Mouse (Mus musculus) adrenal gland, postnatal 10 days (tissue): Measurements from ENCODE around the gene Rab36. TPM values are rescaled to one million over a fixed set of nuclear protein-coding genes. Genes with fewer than 3 reads are reported as not detected.
A peak's percentile ranks its signal among the peaks of the same experiment; 100 is the strongest.
"Not testable (repeated sequence)": the region's sequence is repeated elsewhere in the genome, so short reads cannot be mapped to it uniquely, and the experiment has no call there.

Experiments used
- DNase-seq: peaks from one replicate; pipeline ENCODE4 v3.0.0; 2021; ENCODE audit warnings: mixed read lengths
- long read RNA-seq, 2 experiments: library from polyadenylated mRNA; stranded (forward); transcript quantifications; one replicate each; pipeline ENCODE4 v2.0.0; 2021
- total RNA-seq, 2 experiments: library from RNA; stranded (reverse); gene quantifications; 2 replicates each; pipeline ENCODE4 v1.2.3; 2021

Rab36 gene
- 10 to 100 TPM in 1 of 2 experiments, 1 to 10 TPM in 1; 7.1 to 12.5 TPM for total RNA-seq
- long read RNA-seq, experiment 1, partial matches to known transcripts: 0 of 2 reads
- long read RNA-seq, experiment 1, other reads (novel, unspliced or antisense): 0 of 2 reads
- long read RNA-seq, experiment 2, partial matches to known transcripts: 2 of 7 reads
- long read RNA-seq, experiment 2, other reads (novel, unspliced or antisense): 5 of 7 reads

GRCm38 (mm10) chr10:75036883-75037379, at the start of gene Rab36:
Gene Rab36, plus strand, starts transcription at chr10:75037058.
- peak; percentile 98 for DNase-seq

DNA sequence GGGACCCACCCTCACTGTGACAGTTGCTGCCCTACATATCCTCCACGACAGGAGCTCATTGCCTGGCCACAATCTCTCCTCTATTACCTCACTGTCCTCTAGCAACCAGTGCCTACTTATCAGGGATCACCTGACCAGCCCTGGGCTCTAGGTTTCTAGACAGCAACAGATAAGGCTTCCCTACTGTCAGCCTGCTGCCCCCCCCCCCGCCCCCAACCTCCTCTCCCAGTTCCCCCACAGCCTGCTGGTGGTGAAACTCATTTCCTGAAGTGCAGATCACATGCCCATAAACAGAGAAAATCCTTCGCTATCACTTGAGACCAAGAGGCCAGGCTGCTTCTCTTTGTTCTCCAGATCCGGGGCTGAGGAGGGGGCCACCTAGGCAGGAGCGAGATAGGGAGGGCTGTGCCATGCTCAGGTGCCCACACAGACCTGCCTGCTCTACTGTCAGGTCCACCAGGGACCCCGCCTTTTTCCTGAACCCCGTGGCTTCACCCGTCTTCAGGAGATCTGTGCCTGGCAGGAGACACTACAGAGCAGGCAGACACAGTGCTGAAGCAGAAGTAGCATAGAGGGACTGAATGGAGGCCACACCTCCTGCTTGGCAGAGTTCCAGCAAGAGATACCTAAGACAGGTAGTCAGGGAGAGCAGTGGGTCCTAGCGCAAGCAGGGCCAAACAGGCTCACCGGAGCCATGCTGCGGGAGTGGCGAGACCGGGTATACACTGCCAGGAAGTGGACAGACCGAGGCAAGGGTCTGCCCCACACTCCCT, 49.0 kb upstream of the Rab36 start:
- no peak for DNase-seq

DNA sequence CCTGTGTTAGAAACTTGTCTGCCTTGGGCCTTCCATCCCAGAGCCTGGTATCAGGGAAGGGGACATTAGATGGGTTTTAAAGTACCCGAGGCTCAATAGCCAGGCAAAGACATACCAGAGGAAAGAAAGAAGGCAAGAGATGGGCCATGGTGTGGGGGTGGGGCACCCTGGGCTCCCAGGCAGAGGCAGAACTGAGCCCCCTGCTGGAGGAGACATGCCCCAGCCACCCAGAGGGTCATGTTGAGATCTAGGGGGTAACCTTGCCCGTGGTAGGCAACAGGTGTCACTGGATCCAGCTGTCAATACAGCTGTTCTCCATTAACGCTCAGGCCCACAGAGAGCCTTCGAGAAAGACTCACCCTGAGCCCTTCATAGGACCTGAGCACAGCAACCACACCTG, 47.0 kb upstream of the Rab36 start:
- DNase-seq: no peak

DNA sequence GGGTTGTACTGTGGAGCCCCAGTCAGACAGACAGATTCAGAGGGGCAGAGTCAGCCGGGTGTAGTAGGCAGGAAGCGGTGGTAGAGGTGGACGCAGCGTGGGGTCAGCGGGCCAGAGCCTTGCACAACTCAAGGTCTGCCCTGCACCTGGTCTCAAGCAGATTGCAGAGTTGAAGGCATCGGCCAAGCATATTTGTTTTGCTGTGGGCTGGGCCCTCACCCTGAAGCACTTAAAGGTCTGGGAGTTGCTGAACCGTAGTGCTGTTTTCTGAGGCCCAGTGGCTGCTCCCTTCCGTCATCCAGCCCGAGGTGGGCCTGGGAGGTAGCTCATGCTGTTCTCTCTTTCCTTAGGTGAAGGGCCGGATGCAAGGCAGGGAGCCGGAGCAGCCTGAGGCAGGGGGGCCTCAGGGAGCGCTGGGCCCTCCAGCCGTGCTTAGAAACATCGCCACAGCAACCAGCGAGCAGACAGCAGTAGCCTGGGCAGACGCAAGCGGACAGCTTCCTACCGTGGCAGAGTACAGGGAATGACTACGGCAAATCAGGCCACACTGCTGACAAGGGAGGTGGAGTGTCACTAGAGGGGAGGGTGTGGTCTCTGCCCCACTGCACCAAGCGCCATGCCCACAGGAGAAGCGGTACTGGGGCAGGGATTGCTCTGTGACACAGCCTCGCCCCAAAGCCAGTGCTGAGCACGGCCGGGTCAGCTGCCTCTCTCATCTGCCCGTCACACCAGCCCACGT, 46.1 kb upstream of the Rab36 start:
- peak; percentile 7 for DNase-seq

GRCm38 (mm10) chr10:74994863-74995262, 42.0 kb upstream of the Rab36 start:
- no peak for DNase-seq

- peak; percentile 20 for DNase-seq
These were observed 41.5 kb upstream of the Rab36 start for GRCm38 (mm10) chr10:74995377-74995776.

- no peak for DNase-seq
These were observed 35.5 kb upstream of the Rab36 start for GRCm38 (mm10) chr10:75001391-75001790.

DNA sequence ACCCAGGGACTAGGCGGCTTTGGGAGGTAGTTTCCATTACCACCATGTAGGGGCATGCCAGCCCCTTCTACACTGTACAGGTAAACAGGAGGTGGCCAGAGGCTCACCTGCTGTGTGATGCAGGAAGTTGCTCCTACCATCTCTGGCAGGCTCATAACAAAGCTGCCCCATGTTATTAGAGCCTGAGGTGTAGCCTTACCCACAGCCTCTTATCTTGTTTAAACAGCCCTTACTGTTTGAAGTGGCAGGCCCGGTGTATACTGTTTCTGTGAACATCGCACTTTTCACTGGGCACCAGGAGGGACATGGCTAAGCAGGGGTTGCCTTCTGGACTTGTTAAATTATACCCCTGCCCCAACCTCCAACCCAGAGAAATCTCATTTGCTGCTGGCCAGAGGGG, 32.8 kb upstream of the Rab36 start:
- DNase-seq: no peak

DNA sequence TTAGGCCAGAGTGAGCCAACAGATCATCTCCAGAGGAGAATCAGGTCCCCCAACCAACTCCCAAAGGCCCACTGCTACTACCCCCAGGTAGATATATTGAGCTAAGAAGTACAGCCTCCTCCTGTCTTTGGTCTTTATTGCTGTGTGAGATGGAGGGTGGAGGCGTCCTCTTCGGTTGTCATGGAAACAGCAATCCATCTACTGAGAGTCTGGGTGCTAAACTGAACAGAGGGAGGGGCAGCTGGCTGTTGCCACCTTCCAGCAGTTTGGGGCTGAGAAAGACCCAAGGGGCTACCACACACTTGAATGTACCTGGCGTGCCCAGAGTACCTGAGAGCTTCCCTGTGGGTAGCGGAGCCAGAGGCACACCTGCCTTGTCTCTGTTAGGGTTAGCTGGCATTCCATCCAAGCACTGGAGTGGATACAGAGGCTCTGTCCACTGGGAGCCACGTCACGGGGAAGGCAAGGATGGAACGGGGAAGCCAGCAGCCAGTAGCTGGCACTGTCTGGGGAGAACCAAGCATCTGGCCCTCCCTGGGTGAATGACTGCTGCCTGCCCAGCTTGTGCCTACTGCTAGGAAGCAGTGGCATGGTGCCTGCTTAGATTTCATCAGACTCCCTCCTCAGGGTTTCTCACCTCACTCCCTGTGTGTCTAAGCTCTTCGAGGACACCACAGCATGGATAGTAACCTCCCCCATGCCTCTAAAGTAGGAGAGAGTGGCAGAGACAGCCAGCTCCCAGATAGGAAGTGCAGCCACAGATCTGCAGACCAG, 29.8 kb upstream of the Rab36 start:
- no peak for DNase-seq

- DNase-seq: no peak
These were observed 26.2 kb upstream of the Rab36 start for GRCm38 (mm10) chr10:75010704-75011103.

DNA sequence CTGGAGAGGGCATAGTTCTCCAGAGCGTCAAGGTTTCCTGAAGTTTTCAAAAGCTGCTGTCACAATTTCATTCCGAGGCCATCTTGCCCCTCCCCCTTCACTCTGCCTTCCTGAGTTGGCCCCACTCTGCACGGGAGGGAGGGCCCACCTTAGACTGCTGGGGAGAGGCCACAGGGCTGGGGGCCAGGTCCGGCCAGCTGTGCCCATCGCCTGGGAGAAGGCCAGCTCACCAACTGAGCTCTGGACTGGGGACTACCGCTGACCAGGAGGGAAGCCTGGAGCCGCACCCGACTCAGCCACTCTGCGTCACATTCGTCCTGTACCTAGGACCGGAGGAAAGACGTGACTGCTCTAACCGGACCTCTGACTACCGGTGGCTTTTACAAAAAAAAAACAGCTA, 21.4 kb upstream of the Rab36 start:
- no peak for DNase-seq

GRCm38 (mm10) chr10:75016481-75016880, 20.4 kb upstream of the Rab36 start:
- no peak for DNase-seq

GRCm38 (mm10) chr10:75020271-75020670, 16.6 kb upstream of the Rab36 start:
- DNase-seq: no peak

DNA sequence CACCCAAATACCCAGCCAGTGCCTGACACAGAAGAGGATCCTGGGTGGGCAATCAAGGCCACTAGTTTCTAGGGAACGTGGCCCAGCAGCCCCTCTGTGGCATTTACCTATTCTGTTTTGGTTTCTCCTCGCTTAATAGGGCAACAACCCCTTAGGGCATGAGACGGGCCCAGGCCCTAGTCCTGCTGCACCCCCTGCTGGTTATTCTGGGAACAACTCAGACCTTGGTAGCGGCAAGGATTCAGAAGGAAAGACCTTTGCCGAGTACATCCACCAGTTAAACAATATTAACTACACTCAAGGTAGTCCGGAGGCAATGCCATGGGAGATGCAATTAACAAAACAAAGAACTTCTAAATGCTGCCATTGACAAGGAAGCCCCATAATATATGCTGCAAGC, 15.7 kb upstream of the Rab36 start:
- DNase-seq: peak; percentile 91

DNA sequence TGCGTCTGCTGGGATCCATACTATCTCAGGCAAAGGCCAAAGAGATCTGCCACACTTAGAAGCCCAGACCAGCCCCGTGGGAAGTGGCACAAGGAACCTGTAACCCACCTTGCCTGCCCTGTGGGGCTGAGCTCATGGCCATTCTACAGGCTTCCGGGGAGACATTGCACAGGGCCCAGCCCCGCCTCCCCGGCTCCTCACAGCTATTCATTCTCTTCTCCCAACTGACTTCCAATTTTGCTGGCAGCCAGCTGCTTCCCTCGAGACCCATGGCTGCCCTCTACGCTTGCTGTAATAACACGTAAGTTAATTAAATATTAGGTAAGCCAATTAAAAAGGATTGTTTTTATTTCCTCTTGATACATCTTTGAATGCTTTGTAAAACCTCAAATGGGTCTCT, 10.4 kb upstream of the Rab36 start:
- no peak for DNase-seq

- no peak for DNase-seq
These were observed 8.1 kb upstream of the Rab36 start for GRCm38 (mm10) chr10:75028743-75029142.

DNA sequence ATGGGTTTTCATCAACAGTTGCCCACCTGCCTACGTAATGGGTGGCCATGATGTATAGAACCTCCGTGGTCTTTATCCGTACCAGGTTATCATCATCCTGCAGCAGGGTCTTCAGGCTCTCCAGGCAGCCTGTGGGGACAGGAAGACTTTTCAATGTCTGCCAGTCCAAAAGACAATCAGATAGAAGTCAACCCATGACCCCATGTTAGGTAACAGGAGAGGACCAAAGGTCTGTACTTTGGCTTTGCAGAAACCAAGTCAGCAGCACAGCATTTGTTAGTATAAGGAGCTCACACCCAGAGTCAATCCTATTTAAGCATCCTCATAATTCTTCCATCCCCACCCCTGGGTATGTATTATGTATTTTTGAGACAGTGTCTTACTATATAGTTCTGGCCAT, 7.2 kb upstream of the Rab36 start:
- DNase-seq: no peak

GRCm38 (mm10) chr10:75030234-75030633, 6.6 kb upstream of the Rab36 start:
- no peak for DNase-seq

DNA sequence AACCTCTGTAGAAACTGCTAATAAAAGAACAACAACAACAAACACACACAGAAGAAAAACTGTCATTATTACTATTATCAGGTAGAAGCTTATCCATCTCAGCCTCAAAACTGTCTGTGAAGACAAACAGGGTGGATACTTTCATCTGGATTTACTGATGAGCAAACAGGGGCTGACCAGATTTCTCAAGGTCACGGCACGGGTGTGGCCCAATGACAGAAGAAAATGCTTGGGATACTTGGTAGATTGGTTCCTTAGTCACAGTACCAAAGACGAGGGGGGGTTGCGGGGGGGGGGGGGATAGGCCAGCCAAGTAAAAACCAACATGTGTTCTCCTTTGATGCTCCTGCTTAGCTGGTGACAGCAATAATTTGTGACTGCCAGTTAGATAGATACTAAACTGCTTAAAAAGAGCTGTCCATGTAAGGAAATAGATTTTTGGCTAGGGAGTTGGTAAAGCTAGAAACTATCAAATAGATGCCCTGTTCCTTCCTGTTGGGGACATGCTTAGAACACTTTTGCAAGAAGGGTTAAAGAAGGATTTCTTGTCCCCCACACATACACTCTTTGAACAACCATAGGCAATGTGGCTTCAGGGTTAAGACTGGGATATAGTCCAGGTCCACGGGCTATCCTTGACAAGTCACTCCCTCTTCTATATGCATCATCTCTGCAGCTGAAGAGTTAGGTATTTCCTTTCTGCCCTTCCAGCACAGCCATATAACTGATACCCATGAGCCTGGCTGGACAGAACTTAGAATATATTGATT, 5.3 kb upstream of the Rab36 start:
- no peak for DNase-seq

DNA sequence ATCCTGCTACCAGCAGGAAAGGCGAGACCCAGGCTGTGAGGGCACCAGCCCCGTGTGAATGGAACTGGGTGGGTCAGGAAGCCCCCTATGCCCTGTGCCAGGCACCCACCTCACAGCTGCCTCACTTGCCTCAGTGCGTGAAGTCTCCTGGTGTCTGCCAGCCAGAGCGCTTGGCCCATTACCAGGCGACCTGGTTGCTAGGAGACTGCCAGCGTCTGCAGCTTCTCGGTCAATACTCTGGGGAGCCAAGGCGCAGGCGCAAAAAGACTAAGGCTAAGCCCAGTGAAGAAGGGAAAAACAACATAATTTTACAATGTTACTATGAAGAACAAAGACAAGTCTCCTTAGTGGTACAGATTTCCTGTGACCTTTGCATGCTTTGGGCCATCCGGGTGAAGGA, 4.5 kb upstream of the Rab36 start, which contains the start of gene Rsph14:
Gene Rsph14 (minus strand): TSS at position 192 of the 400 bp plus-strand sequence.
- DNase-seq: peak; percentile 97

- not testable (repeated sequence) for DNase-seq
These were observed 5.2 kb downstream of the Rab36 start for GRCm38 (mm10) chr10:75042060-75042459.
